Mouse (Mus musculus) frontal cortex, adult 2 months (tissue): Measurements from ENCODE around the gene Ncor2. TPM values are rescaled to one million over a fixed set of nuclear protein-coding genes. Genes with fewer than 3 reads are reported as not detected.

ENCODE experiments used
- DNase-seq, 2 experiments: peaks; one replicate each; pipeline ENCODE4 v3.0.0; 2022; ENCODE audit warnings: low spot score in 1 of 2; ENCODE audit errors: extremely low spot score in 1 of 2
- polyA plus RNA-seq: library from polyadenylated mRNA; depleted of rRNA; stranded (reverse); fragments of >200 nt; gene quantifications from 2 replicates; pipeline ENCODE4 v1.2.3, GENCODE M21; 2012

Ncor2 gene
- polyA plus RNA-seq, 1 experiment: 115 TPM

- no peak for DNase-seq
Observed at GRCm38 (mm10) chr5:125132566-125133260, 46.3 kb downstream of the Ncor2 start.

- no peak for DNase-seq
Observed at GRCm38 (mm10) chr5:125132069-125132468, 47.0 kb downstream of the Ncor2 start.

- no peak for DNase-seq
Observed at GRCm38 (mm10) chr5:125130406-125130805, 48.6 kb downstream of the Ncor2 start.

GRCm38 (mm10) chr5:125128939-125129385 is 50.1 kb downstream of the Ncor2 start:
- DNase-seq: no peak

- DNase-seq: no peak
Observed at GRCm38 (mm10) chr5:125127920-125128319, 51.1 kb downstream of the Ncor2 start.

GRCm38 (mm10) chr5:125127426-125127825 is 51.6 kb downstream of the Ncor2 start:
- no peak for DNase-seq

GRCm38 (mm10) chr5:125125966-125126464 is 53.0 kb downstream of the Ncor2 start:
- no peak for DNase-seq

- no peak for DNase-seq
Observed at GRCm38 (mm10) chr5:125125219-125125618, 53.8 kb downstream of the Ncor2 start.

- DNase-seq: no peak
Observed at GRCm38 (mm10) chr5:125124002-125124401, 55.0 kb downstream of the Ncor2 start.

GRCm38 (mm10) chr5:125123206-125123605 is 55.8 kb downstream of the Ncor2 start:
- DNase-seq: no peak

- DNase-seq: no peak
Observed at GRCm38 (mm10) chr5:125122546-125122945, 56.5 kb downstream of the Ncor2 start.

GRCm38 (mm10) chr5:125122049-125122448 is 57.0 kb downstream of the Ncor2 start:
- no peak for DNase-seq

GRCm38 (mm10) chr5:125120517-125121303 is 58.3 kb downstream of the Ncor2 start:
- DNase-seq: no peak

- no peak for DNase-seq
Observed at GRCm38 (mm10) chr5:125117238-125117637, 61.8 kb downstream of the Ncor2 start.

GRCm38 (mm10) chr5:125113029-125113428 is 66.0 kb downstream of the Ncor2 start:
- no peak for DNase-seq

- DNase-seq: no peak
Observed at GRCm38 (mm10) chr5:125112588-125112987, 66.4 kb downstream of the Ncor2 start.

GRCm38 (mm10) chr5:125111137-125111536 is 67.9 kb downstream of the Ncor2 start:
- DNase-seq: peak in 1 of 2 experiments; percentile 45

- DNase-seq: no peak
Observed at GRCm38 (mm10) chr5:125110722-125111121, 68.3 kb downstream of the Ncor2 start.

- DNase-seq: no peak
Observed at GRCm38 (mm10) chr5:125110196-125110595, 68.8 kb downstream of the Ncor2 start.

GRCm38 (mm10) chr5:125107011-125107651 is 71.9 kb downstream of the Ncor2 start:
- DNase-seq: peak in 1 of 2 experiments; percentile 63

- DNase-seq: peak in 1 of 2 experiments; percentile 58
Observed at GRCm38 (mm10) chr5:125106191-125106590, 72.8 kb downstream of the Ncor2 start.
